Comparison of ENCODE assay signal across 26 mouse cellular contexts in the genomic region with DNA sequence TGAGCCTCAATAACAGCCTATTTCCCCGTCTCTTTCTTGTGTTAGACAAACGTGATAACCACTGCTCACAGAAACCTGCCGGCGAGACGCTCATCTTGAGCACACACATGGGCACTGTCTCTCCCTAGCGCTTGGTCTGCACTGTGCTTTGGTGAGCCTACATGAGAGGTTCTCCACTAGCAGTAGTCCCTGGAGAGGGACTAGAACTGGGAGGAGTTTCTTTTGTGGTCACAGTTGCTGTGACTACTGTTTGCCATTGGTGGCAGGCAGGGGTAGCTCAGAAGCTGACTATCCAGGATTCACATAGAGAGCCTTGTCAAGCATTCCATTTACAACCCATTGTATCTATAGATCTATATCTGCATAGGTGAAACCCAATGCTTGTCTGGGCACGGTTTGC. TPM values are rescaled to one million over a fixed set of nuclear protein-coding genes. Genes with fewer than 3 reads are reported as not detected.
DNase-seq lines count a peak whose midpoint lies in the region; ATAC-seq and TF ChIP-seq lines count a peak whose summit lies in the region.
"Had no signal": no experiment of that assay in that cellular context is flagged by ENCODE, and none has a peak within 500 bp of the region (broad histone marks: within the 10 kb centered on the region; RNA-seq: fewer than 3 reads in every experiment).

No protein-coding gene starts in this region.

- TF ChIP-seq CTCF in CH12.LX (conservative IDR thresholded peaks at IDR 0.05 in 1 of 2, IDR thresholded peaks at IDR 0.05 in 1 of 2; ENCODE audit: low read depth in 2 of 2, low read length in 2 of 2), result no peak

- H3K4me3 ChIP-seq in CH12.LX (replicated peaks in 1 of 3; ENCODE audit: low read depth in 2 of 3, low read length in 2 of 3, poor library complexity in 1 of 3), result no peak overlapping the region
- H3K4me3 ChIP-seq in liver, embryonic 15.5 days (replicated peaks), result no peak overlapping the region
- no peak overlapping the region for H3K4me3 ChIP-seq in heart, embryonic 12.5 days
- H3K4me3 ChIP-seq: embryonic facial prominence, embryonic 15.5 days; erythroblast, embryonic 14.5 days; forebrain, embryonic 10.5 days; heart, adult 2 months; hindbrain, embryonic 10.5 days; intestine, embryonic 15.5 days had no signal

- WGBS in liver, embryonic 15.5 days (ENCODE audit: insufficient replicate concordance), result 69% methylated on average over 7 of the region's 7 CpGs
- WGBS in heart, embryonic 12.5 days, result 88% methylated on average over 7 of the region's 7 CpGs

- H3K27me3 ChIP-seq in CH12.LX (replicated peaks), result no peaks in the 10 kb centered on the region
- H3K27me3 ChIP-seq in liver, embryonic 15.5 days, result no peaks in the 10 kb centered on the region
- no peaks in the 10 kb centered on the region for H3K27me3 ChIP-seq in heart, embryonic 12.5 days (replicated peaks)
- H3K27me3 ChIP-seq: embryonic facial prominence, embryonic 15.5 days; intestine, embryonic 15.5 days; Patski had no signal

- H3K9ac ChIP-seq in CH12.LX (ENCODE audit: insufficient read depth, low read depth), result no peak overlapping the region
- no peak overlapping the region for H3K9ac ChIP-seq in liver, embryonic 15.5 days
- no peak overlapping the region for H3K9ac ChIP-seq in heart, embryonic 12.5 days
- H3K9ac ChIP-seq: embryonic facial prominence, embryonic 15.5 days; hindbrain, embryonic 14.5 days; intestine, embryonic 15.5 days had no signal

- no peak overlapping the region for H3K27ac ChIP-seq in CH12.LX (ENCODE audit: insufficient read depth, low read depth)
- H3K27ac ChIP-seq in liver, embryonic 15.5 days (replicated peaks), result 0 out of 2 replicates have a peak overlapping the region, but pooled peaks have one; percentile 42
- H3K27ac ChIP-seq in heart, embryonic 12.5 days (ENCODE audit: poor library complexity, severe bottlenecking), result no peak overlapping the region
- H3K27ac ChIP-seq: embryonic facial prominence, embryonic 15.5 days; forebrain, embryonic 10.5 days; heart, adult 2 months; hindbrain, embryonic 10.5 days; hindbrain, embryonic 14.5 days; intestine, embryonic 15.5 days had no signal

- in situ Hi-C loops in CH12.LX (cut with MboI; ENCODE audit: low pct_ligation_motif_present, low pct_unique_long_range_greater_than_20kb, low sequenced_read_pairs), result no loop called here

- peak; percentile 33 for DNase-seq in CH12.LX (ENCODE audit: extremely low read depth)
- peak; percentile 37 for DNase-seq in R1 (ENCODE audit: low read depth, low spot score)
- no peak for DNase-seq in right cerebral cortex, postnatal 36 days (ENCODE audit: low spot score in 2 of 2)
- no peak for DNase-seq in left cerebral cortex, adult 9 months (ENCODE audit: low spot score in 2 of 2)
- DNase-seq: adrenal gland, postnatal 10 days; B cell, adult 2 months; cerebellum, adult 11-12 months; cerebellum, adult 9-10 months; cerebellum, postnatal 36 days; embryo, embryonic 11 days; heart, adult 2 months had no signal

- H3K4me2 ChIP-seq in CH12.LX (ENCODE audit: insufficient read depth, low read depth, poor library complexity, severe bottlenecking), result no peak overlapping the region
- no peak overlapping the region for H3K4me2 ChIP-seq in liver, embryonic 15.5 days
- H3K4me2 ChIP-seq in heart, embryonic 12.5 days, result no peak overlapping the region
- H3K4me2 ChIP-seq: embryonic facial prominence, embryonic 15.5 days; heart, embryonic 11.5 days; hindbrain, embryonic 14.5 days; intestine, embryonic 15.5 days had no signal

- H3K36me3 ChIP-seq in CH12.LX (replicated peaks in 1 of 2; ENCODE audit: control insufficient read depth in 1 of 2, insufficient read depth in 1 of 2, low read length in 1 of 2), result peaks cover 14 to 73% of the 10 kb centered on the region in 2 experiments
- H3K36me3 ChIP-seq in liver, embryonic 15.5 days (replicated peaks), result peaks cover 7% of the 10 kb centered on the region; the same call in 1 of the 2 replicates
- peaks cover 32% of the 10 kb centered on the region for H3K36me3 ChIP-seq in heart, embryonic 12.5 days
- H3K36me3 ChIP-seq: intestine, embryonic 15.5 days had no signal

- H3K9me3 ChIP-seq in CH12.LX (replicated peaks; ENCODE audit: low read length), result no peaks in the 10 kb centered on the region
- no peaks in the 10 kb centered on the region for H3K9me3 ChIP-seq in liver, embryonic 15.5 days (replicated peaks)
- H3K9me3 ChIP-seq in heart, embryonic 12.5 days (replicated peaks), result no peaks in the 10 kb centered on the region; the same call in 1 of the 2 replicates
- H3K9me3 ChIP-seq: embryonic facial prominence, embryonic 15.5 days; forebrain, embryonic 10.5 days; hindbrain, embryonic 10.5 days; intestine, embryonic 15.5 days had no signal

- TF ChIP-seq POLR2A in CH12.LX (IDR thresholded peaks at IDR 0.05; ENCODE audit: low read depth, low read length), result no peak

- no peak for ATAC-seq in liver, embryonic 15.5 days (ENCODE audit: insufficient read depth)
- peak; percentile 74 for ATAC-seq in megakaryocyte-erythroid progenitor cell, adult 5-6 weeks (replicated peaks; ENCODE audit: low FRiP score, low TSS enrichment, poor library complexity, severe bottlenecking)
- ATAC-seq in heart, embryonic 12.5 days (ENCODE audit: insufficient number of reproducible peaks, low FRiP score), result no peak
- ATAC-seq: CD4-positive, CD25-positive, alpha-beta regulatory T cell, adult 4 months; forebrain, embryonic 14.5 days; intestine, embryonic 15.5 days; Patski had no signal

- TF ChIP-seq RAD21 in CH12.LX (IDR thresholded peaks at IDR 0.05; ENCODE audit: low read depth, low read length), result no peak

- TF ChIP-seq EP300 in CH12.LX (IDR thresholded peaks at IDR 0.05; ENCODE audit: low read length), result no peak

- peaks cover 0 to 10% of the 10 kb centered on the region in 2 experiments; a peak in 1 of 4 replicates for H3K4me1 ChIP-seq in CH12.LX (ENCODE audit: control insufficient read depth in 1 of 2, insufficient read depth in 2 of 2)
- H3K4me1 ChIP-seq in liver, embryonic 15.5 days (replicated peaks), result peaks cover 15% of the 10 kb centered on the region
- no peaks in the 10 kb centered on the region for H3K4me1 ChIP-seq in heart, embryonic 12.5 days (replicated peaks)
- H3K4me1 ChIP-seq: forebrain, embryonic 10.5 days; hindbrain, embryonic 10.5 days; intestine, embryonic 15.5 days had no signal

- dilution Hi-C loops in CH12.LX (cut with MboI; ENCODE audit: extremely low pct_ligation_motif_present, extremely low pct_unique_long_range_greater_than_20kb, low sequenced_read_pairs), result no loop called here

- H3K79me2 ChIP-seq in CH12.LX (replicated peaks; ENCODE audit: control insufficient read depth, extremely low read depth, insufficient read depth, poor library complexity, severe bottlenecking), result no peaks in the 10 kb centered on the region

TF ChIP-seq in CH12.LX, 34 proteins besides CTCF, POLR2A, EP300 and RAD21:
- TF ChIP-seq MEF2A (IDR thresholded peaks at IDR 0.05; ENCODE audit: borderline replicate concordance, low read depth, low read length) (no peak), CHD2 (IDR thresholded peaks at IDR 0.05; ENCODE audit: low read length) (no peak), HCFC1 (IDR thresholded peaks at IDR 0.05; ENCODE audit: low read depth, low read length) (no peak), RCOR1 (conservative IDR thresholded peaks at IDR 0.05; ENCODE audit: low read depth, low read length) (no peak), SIN3A (IDR thresholded peaks at IDR 0.05; ENCODE audit: low read length) (no peak), PAX5 (IDR thresholded peaks at IDR 0.05; ENCODE audit: low read length) (no peak), ETS1 (conservative IDR thresholded peaks at IDR 0.05; ENCODE audit: low read depth, low read length) (no peak), MAZ (IDR thresholded peaks at IDR 0.05; ENCODE audit: low read depth, low read length) (no peak), ZKSCAN1 (IDR thresholded peaks at IDR 0.05; ENCODE audit: borderline replicate concordance, low read depth, low read length) (no peak), MYC (IDR thresholded peaks at IDR 0.05; ENCODE audit: low read depth, low read length) (no peak)

RNA-seq across cellular contexts. Expression of gene Ldhal6b, which starts 5.8 kb away (rescaled TPM):
- total RNA-seq in CH12.LX (2012; rRNA removed) (0.25 and 0.59 TPM in 2 replicates), CH12.LX (2014; rRNA removed) (0.15 and 0.59 TPM in 2 replicates)
- not detected in 2 replicates for polyA plus RNA-seq in CH12.LX (2012; ENCODE audit: insufficient read length, low read depth)
- not detected in 2 replicates for polyA plus RNA-seq in liver, embryonic 15.5 days (2015; fragmentation: Nextera tagmentation; extraction: Ambion mirVana)
- total RNA-seq in megakaryocyte-erythroid progenitor cell, adult 5-6 weeks (2014; fragmentation: Nextera tagmentation), result 3.8 TPM in 1 of 2 replicates, not detected in the other
- total RNA-seq in megakaryocyte-erythroid progenitor cell, adult 5-6 weeks (2017), result 1.0 and 1.4 TPM in 2 replicates
- not detected in 2 replicates for polyA plus RNA-seq in heart, embryonic 12.5 days (2016; fragmentation: Nextera tagmentation; extraction: Ambion mirVana)
- polyA plus RNA-seq: CD4-positive, CD25-positive, alpha-beta regulatory T cell, adult 4 months; embryonic facial prominence, embryonic 11.5 days; embryonic facial prominence, embryonic 15.5 days; erythroblast, embryonic 14.5 days; forebrain, embryonic 10.5 days; forebrain, embryonic 14.5 days; heart, embryonic 11.5 days; heart, embryonic 16.5 days; intestine, embryonic 15.5 days had no signal

RNA-seq across cellular contexts. Expression of gene Tmem242, which starts 27.3 kb away (rescaled TPM):
- 68.9 and 76.2 TPM in 2 replicates for total RNA-seq in CH12.LX (2012; rRNA removed)
- 83.1 and 99.1 TPM in 2 replicates for total RNA-seq in CH12.LX (2014; rRNA removed)
- 80.4 and 82.1 TPM in 2 replicates for polyA plus RNA-seq in CH12.LX (2012; ENCODE audit: insufficient read length, low read depth)
- polyA plus RNA-seq in liver, embryonic 15.5 days (2015; fragmentation: Nextera tagmentation; extraction: Ambion mirVana), result 34.4 and 38.5 TPM in 2 replicates
- total RNA-seq in megakaryocyte-erythroid progenitor cell, adult 5-6 weeks (2014; fragmentation: Nextera tagmentation), result 39.4 and 43.1 TPM in 2 replicates
- total RNA-seq in megakaryocyte-erythroid progenitor cell, adult 5-6 weeks (2017), result 31.2 and 34.8 TPM in 2 replicates
- 108 and 111 TPM in 2 replicates for polyA plus RNA-seq in heart, embryonic 12.5 days (2016; fragmentation: Nextera tagmentation; extraction: Ambion mirVana)

Comparison
In these comparisons a context has a peak if more than half of its experiments do, and no peak if none do; other contexts are left out.
1. DNase-seq: peak in CH12.LX (single experiment) and R1 (single experiment); none in right cerebral cortex, postnatal 36 days (0 of 2) and left cerebral cortex, adult 9 months (0 of 2).